Mouse (Mus musculus) spleen, adult 12 weeks (tissue): ENCODE measurements around the gene Tenm2.

Experiments
- DNase-seq: peaks from one replicate; pipeline ENCODE4 v3.0.0; 2022; ENCODE audit warnings: low spot score

The Tenm2 gene

DNA sequence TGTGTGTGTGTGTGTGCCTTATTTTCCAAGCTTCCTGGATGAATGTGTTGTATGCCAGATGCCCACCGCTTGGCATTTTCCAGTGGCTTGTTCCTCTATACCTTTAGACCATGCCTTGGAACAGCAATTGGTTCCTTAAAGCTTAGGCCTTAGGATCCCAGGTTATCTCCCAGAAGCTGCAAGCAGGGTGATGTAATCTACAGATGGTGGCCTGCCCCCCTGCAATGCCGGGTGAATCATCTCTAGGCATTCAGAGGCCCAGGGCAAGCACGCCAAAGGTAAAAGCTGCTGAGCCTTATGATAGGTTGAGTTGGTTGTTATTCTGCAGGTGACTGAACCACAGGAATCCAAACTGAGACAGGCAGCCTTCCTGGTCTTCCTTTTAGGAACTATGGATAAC is 1253.0 kb downstream of the Tenm2 start:
- DNase-seq: no peak

DNA sequence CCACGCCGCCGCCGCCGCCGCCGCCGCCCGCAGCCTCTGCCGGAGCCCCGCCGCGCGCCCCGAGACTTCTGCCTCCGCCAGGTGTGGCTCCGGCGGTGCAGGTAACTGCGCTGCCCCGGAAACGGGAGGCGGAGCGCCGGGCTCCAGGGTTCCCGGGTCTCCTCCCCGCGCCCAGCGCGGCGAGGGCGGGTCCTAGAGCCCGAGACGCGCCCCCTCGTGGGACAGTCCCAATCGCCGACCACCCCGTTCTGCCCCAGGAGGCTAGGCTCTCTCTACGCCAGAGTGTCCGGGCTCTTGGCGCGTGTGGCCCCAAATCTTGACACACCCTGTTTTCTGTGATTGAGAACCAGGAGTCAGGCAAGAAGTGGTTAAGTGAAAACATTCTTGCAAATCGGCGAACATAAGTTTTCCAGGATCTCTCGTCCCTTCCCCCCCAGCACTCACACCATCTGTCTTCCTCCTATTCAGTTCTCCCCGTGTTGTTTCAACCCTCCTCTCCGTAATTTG is 1255.3 kb downstream of the Tenm2 start, which contains the start of gene Wwc1:
TSS of gene Wwc1 (minus strand) at position 117 of the 507 bp plus-strand sequence.
- DNase-seq: no peak

DNA sequence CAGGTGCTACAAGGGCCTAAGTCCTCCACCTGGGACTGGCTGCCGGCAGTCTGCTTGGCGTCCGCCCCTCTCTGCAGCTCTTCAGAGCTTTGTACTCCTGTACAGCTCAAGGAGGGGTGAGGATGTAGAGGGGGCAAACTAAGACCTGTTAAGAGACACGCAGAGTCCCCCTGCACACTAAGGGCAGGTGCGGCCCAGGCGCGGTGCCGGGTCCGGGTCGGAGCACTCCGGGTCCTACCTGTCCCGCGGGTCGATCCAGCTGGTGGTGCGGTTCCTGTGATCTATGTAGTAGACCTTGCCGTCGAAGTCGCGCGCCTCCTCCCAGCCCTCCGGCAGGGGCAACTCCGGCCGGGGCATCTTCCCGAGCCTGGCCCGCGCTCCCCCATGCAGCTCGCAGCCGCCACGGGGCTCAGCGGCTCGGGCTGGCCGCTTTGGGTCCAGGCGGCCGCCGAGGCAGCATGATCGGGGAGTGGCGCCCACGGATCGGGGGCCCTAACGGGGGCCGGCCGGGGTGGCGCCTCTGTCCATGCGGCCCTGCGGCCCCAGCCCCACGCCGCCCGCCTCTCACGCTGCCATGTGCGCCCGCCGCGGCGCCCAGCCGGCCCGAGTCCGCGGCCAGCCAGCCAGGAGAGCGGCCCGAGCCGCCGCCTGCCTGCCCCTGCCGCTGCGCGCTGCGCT is 1255.9 kb downstream of the Tenm2 start:
- no peak for DNase-seq

DNA sequence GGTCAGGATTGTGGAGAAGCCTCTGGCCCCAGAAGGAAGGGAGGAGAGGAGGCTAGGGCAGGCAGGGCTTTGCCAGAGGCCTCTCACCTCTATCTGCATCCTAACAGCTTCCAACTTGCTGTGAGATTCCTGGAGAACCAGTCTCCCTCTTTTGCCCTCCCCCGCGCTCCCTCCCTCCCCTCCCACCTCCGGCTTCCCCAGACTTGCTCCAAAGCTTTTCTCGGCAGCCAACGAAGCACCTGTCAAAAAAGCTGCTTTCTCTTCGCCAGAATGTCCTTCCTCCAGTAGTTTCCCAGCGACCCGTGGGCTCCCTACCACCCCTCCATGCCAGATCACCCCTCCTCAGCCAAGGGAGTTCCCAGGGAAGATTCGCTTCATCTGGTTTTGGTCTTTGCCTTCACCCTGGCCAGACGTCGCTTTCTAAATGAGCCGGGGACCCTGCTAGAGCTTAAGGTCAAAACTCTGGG is 1256.5 kb downstream of the Tenm2 start:
- no peak for DNase-seq

DNA sequence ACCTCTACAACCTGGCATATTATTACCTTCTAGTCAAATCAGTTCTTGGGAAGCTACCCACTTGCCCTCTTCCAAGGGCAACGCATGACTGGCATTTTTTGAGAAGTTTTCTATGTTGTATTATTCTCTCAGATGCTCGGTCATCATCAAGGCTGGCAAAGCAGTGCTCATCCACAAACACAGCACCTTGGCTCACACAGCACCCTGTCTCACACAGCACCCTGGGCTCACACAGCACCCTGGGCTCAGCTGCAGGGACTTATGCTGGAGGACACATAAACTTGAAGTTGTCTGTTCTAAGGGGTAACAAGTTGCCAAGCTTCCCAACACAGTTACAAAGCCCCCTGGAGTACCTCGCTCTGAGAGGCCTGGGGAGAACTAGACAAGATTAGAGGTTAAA is 1258.0 kb downstream of the Tenm2 start:
- DNase-seq: no peak

DNA sequence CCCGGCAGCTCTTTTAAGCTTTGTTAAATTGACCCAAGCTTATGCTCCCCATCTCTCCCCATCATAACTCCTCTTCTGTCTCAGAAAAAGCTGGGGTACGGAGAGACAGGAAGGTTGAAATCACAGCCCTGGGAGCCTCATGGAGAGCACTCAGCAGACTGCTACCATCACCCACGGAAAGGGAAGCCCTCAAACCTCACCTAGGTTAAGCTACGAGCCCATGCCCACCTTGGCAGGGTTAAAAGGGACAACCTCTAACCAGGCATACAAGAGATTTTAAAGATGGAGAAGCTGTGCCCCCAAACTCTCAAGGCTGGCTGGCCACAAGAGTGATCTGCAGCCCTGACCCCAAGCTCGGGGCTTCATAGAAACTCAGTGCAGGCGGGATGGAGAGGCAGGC is 1258.7 kb downstream of the Tenm2 start:
- no peak for DNase-seq

DNA sequence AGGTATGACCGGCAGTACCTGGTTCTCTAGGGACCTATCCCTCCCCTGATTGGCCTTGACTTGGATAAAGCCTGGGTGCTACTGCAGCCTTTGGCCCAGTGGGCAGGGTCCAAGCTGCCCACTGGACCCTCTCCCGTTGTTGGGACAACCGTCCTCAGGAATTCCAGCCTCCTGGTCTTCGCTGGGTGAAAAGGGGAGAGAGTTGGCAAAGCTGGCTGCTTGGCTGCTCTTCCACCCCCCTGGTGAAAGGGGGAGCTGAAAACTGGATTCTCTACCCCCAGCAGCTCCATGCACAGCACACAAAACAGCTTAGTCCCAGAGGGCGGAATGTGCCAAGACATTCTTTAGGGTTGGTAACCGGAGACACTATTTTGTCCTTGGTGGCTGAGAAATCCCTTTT is 1259.3 kb downstream of the Tenm2 start:
- DNase-seq: no peak

DNA sequence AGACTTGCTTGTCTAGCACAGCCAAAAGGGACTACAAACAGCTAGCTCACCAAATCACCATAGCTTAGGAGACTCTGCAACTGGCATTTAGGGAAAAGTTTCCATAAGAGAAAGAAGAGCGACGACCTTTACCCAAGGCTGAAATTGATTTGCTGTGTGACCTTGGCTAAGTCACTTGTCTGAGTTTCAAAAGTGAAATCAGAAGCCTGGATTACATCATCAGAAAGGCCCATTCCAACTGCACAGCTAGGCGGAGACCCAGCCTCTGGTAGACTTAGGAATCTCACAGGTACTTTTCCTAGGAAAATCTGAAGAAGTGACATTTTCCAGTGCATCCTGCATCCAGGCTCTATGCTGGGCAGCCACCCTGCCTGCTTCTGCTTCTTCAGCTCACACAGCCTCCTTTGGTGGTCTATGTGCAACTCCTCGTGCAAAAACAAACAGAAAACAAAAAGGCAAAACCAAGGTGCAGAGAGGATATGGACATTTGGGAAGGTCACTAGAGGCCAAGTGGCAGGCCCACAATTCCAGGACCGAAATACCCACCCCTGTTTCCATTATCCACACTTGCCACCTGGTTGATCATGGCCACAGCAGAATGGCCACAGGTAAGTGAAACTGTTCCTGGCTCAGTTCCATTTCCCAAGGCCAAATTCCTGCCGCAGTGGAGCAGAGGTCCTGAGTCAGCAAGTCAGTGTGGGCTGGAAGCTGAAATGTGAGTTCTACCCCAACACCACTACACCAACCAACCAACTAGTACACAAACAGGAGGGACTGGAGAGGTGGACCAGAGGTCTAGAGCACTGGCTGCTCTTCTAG is 1260.9 kb downstream of the Tenm2 start:
- DNase-seq: no peak

DNA sequence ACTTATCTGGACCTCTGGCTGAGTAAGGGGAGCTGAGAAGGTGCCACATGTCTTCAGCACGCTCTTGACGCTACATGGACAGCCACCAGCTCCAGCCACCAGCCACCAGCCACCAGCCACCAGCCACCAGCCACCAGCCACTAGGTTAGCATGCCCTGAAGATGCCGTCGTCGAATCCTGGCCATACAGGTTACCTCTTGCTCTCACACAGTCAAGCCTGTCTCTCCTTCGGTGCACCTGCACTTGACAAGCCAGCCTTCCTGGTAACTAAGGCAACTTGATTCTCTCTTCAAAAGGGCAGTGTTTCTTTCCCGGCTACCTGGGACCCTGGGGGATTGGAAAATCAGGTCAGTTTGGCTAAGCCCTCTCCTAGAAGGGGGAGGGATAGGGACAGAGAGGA is 1262.6 kb downstream of the Tenm2 start:
- DNase-seq: no peak

DNA sequence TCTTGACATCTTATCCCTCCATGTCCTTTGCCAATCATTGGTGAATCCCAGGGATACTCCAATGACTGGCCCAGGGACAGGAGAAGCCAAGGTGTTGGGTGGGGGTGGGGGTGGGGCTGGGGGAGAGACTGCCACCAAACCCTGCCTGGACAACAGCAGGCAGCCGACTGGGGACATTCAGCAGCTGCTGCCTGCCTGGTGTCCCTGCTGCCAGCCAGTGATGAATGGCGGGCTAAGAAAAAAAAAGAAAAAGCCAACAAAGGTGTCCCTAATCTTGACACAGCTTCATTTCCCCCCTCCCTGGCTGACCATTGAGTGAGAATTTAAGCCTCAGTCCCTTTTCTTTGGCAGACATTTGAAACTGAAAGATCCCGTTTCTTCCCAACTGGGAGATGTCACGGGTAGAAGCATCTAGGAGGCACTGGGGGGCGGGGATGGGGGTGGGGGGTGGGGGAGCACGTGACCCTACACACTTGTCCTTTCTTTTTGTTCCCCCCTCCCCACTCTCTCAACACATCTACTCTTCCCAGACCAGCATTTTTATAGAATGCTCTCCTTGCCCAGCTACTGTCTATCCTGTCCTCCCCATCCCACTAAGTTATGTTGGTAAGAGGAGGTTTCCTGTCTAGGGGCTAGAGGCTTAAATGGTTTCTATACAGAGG is 1263.4 kb downstream of the Tenm2 start:
- DNase-seq: no peak

DNA sequence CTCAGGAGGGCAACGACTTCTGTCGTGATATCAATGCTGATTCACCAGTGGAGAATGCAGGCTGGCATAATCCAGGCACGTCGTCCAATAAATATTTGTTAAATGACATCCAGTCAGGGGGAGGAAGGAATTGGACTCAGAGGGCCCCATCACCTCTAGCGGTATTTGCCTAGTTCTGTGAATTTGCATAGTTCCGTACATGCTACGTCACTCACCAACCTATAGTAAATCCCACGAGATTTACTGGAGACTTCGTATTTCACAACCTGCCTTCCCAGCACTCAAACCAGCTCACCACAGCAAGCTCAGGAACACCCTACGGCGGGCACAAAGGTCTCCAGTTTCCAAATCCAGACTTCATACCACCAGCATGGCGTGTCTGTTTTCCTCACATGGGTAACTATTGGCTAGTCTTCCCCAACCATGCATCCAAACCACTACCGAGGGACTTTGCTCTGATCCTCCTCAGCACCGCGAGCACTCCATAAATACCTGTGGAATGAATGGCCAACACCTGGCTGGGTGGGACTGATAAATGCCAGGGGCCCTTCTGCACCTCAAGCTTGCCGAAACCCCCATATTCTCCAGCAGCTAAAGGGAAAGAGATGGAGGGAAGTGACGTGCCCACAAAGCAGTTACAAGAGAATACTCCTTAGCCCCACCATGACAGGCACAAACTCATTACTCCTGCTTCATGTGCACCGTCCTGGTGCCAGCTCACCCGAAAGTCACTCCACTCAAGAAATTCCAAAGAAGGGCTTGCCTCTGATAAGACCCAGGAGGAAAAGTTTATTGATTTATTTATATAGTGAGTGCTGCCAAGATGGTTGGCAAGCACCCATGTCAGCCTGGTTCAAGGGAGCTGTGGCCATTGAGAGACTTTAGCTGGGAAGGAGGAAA is 1264.7 kb downstream of the Tenm2 start:
- no peak for DNase-seq

DNA sequence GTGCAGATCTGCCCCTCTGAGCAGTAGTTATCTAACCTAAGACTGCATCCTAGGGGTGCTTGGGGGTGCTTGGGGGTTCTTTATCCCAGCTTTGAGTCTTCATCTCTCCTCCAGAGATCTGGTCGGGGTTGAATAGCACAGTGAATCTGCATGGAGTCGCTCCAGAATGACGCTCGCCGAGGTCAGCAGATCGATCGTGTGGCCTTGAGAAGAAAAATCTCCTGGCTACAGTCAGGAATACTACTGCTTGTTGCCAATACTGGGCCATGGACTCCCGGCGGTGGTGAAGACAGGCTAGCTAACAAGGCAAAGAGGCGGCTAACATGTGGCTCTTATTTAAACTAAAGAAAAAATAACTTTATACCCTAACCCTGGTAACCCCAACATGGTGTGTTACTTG is 1267.5 kb downstream of the Tenm2 start:
- no peak for DNase-seq

DNA sequence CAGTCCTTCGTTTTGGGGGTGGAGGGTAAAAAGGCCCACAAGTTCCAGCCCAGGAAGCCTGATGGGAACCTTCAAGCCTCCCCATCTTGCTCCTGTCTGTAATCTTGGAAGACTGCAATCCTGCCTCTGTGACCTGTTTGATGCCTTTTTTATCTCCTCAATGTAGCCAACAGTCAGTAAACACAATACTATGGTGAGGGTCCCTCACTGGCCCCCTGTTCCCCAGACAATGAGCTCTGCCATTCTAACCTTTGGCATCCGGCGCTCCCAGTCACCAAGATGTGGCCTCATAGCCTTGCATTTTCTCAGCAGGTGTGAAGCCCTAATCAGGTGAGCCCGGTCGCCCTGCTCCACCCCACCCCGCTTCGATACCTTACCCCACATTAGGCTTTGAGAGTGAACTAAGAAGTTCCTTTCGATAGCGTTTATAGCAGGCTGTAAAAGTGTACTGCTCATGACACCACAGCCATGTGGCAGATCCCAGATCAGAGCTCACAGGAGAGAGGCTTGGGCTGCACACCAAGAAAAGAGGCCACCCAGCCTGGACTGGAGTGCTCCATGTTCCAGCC is 1271.7 kb downstream of the Tenm2 start:
- no peak for DNase-seq

DNA sequence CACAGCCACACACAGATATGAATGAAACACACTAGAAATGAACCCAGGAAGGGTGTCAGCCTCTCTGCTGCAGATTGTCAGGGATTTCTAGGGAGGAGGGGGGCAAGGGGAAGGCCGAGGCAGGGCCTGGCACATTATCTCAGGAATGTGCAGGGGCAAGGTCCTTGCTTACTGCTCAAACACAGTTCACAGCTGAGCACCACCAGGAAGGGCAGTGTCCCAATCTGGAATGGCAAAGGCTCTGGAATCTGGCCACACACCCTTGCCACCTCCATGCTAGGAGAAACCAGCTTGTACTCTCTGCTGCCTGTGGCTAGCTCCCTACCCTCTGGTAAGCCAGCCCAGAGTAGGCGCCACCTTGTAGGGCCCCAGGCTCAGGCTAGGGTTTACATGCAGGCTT is 1272.2 kb downstream of the Tenm2 start:
- no peak for DNase-seq

DNA sequence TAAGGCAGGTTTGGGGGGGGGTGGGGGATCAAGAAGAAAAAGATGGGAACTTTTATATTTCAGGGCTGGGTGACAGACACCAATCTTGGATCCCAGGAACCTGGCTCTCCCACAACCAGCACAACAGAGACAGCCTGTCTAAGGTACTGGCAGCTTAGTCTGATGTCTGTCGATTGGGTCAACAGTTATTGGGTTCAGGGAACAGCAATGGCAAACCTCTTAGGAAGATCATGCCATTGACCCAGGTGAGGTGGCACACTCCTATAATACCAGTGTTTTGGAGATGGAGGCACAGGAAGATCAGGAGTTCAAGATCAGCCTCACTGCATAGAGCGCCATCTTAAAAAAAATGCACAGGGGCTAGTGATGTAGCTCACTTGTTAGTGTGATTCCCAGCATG is 1273.3 kb downstream of the Tenm2 start:
- no peak for DNase-seq

DNA sequence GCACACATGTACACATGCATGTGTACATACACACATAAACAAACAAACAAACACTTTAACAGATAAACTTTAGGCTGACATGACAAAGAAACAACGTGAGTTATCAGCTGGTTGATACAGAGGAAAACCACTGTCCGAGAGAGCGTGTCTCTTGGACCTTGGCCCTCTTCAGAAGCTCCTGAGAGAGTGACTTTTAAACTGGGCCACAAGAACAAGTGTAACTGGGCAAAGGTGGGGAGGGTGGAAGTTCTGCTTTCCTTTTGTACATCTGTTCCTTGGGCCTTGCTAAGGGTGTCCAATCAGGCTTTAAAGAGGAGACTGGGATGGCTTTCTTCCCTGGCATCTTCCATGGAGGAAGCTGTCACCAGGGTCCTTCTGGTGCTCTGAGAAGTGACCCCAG is 1276.5 kb downstream of the Tenm2 start:
- no peak for DNase-seq
